Mouse (Mus musculus): ENCODE measurements at regions not wholly inside any gene's neighbourhood (a gene's known extent, or its start where the extent isn't known, plus 50 kb on each side); places are given as distances from the start of the nearest gene placed in this dataset.

DNA sequence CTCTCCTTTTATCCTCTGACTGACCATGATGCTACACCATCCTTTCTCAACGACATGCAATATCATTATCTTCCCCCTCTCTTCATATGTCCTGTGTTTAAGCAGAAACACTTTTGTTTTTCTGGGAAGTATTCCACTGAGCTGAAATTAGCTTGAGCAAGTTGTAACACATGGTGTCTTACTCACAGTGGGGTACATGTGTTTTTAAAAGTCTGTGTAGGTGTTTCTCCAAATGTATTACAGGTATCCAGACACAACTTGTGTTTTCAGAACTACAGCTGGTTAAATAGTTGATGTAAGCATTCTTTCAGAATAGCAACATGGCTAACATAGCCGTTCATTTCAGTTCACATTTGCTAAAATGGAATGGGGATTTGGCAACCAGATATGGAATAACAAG, 172.8 kb upstream of the Gm10295 start:
- no peak overlapping the region for H3K9ac ChIP-seq (ENCODE audit: low read depth, low read length)
- DNase-seq (ENCODE audit: low spot score) (no peak), ATAC-seq (ENCODE audit: low FRiP score) (no peak)
- 85% methylated on average over 2 of the region's 2 CpGs for WGBS
- H3K36me3 ChIP-seq (ENCODE audit: control insufficient read depth, insufficient read depth, low read length), result no peaks in the 10 kb centered on the region
- H3K4me1 ChIP-seq (replicated peaks; ENCODE audit: control insufficient read depth, insufficient read depth, low read length), result no peaks in the 10 kb centered on the region
- no peaks in the 10 kb centered on the region for H3K27me3 ChIP-seq (ENCODE audit: control insufficient read depth, insufficient read depth, low read length)
- H3K27ac ChIP-seq (ENCODE audit: low read depth, low read length), result no peak overlapping the region
- H3K4me3 ChIP-seq (ENCODE audit: low read depth, low read length), result no peak overlapping the region
- H3K9me3 ChIP-seq (ENCODE audit: control insufficient read depth, low read length), result no peaks in the 10 kb centered on the region
- no peak overlapping the region for H3K4me2 ChIP-seq (replicated peaks; ENCODE audit: low read depth, low read length)

DNA sequence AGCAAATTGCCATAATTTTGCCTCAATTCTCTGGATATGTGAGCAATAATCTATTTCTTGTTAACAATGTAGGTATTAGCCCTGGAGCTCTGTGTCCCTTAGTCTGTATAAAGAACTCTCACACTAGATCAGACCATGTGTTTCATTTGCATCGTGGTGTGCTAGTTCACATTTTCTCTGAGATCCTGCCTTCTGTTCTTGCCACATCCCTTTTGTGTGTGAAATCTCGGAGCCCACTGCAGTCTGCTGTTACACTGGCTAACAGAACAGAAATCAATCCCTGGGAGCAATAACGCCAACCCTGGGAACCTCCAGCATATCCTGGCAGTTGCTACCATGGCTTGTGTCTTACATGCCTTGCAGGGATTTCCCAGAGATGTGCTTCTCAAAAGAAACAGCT, 156.1 kb upstream of the Gm10295 start:
- Histone ChIP-seq H3K27me3 (ENCODE audit: control insufficient read depth, insufficient read depth, low read length) (no peaks in the 10 kb centered on the region), H3K4me2 (replicated peaks; ENCODE audit: low read depth, low read length) (no peak overlapping the region), H3K4me1 (replicated peaks; ENCODE audit: control insufficient read depth, insufficient read depth, low read length) (no peaks in the 10 kb centered on the region), H3K4me3 (ENCODE audit: low read depth, low read length) (no peak overlapping the region), H3K27ac (ENCODE audit: low read depth, low read length) (no peak overlapping the region), H3K36me3 (ENCODE audit: control insufficient read depth, insufficient read depth, low read length) (no peaks in the 10 kb centered on the region), H3K9ac (ENCODE audit: low read depth, low read length) (no peak overlapping the region), H3K9me3 (ENCODE audit: control insufficient read depth, low read length) (no peaks in the 10 kb centered on the region)
- ATAC-seq (ENCODE audit: low FRiP score) (no peak), DNase-seq (ENCODE audit: low spot score) (no peak)
- 69% methylated on average over 3 of the region's 3 CpGs for WGBS

DNA sequence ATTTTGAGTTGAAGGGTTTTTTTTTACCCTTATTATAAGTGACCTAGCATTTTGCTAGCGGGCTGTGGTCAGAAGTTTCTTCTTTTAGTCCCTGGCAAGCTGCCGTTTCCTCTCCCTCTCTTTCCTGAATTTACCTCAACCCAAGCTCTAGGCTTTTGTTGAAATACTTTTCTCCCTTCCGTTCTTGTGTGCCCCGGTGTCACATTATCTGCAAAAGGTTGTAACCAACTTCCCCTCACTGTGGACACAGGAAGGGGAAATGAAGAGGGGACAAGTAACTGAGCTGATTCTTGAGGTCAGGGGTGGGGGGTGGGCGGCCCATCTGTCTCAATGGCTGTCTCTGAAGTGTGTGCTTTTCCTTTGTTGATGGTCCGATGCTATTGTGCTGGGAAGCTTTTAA, 149.4 kb upstream of the Gm10295 start:
- Histone ChIP-seq H3K9me3 (ENCODE audit: control insufficient read depth, low read length) (no peaks in the 10 kb centered on the region), H3K4me2 (replicated peaks; ENCODE audit: low read depth, low read length) (no peak overlapping the region), H3K4me1 (replicated peaks; ENCODE audit: control insufficient read depth, insufficient read depth, low read length) (no peaks in the 10 kb centered on the region), H3K9ac (ENCODE audit: low read depth, low read length) (no peak overlapping the region), H3K4me3 (ENCODE audit: low read depth, low read length) (no peak overlapping the region), H3K36me3 (ENCODE audit: control insufficient read depth, insufficient read depth, low read length) (no peaks in the 10 kb centered on the region), H3K27ac (ENCODE audit: low read depth, low read length) (no peak overlapping the region), H3K27me3 (ENCODE audit: control insufficient read depth, insufficient read depth, low read length) (no peaks in the 10 kb centered on the region)
- DNase-seq (ENCODE audit: low spot score) (peak; percentile 2), ATAC-seq (ENCODE audit: low FRiP score) (no peak)
- WGBS, result 39% methylated on average over 6 of the region's 6 CpGs

DNA sequence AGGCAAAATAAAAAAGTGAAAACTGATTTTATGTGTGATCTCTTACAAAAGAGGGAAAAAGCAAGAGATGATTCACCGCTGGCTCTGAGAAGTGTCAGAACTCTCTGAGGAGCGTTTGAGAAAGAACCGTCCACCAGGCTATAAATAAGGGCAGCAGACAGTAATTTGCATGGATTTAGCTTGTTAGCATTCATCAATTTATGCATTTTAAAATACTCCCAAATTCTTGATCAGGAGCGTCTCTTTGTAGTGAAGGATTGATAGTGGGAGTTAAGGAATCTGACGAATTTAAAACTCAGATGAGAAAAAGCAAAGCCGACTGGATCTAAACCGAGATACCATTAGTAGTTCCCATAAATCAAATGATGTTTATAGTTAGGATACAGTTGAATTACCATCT, 146.8 kb upstream of the Gm10295 start:
- Histone ChIP-seq H3K9me3 (ENCODE audit: control insufficient read depth, low read length) (no peaks in the 10 kb centered on the region), H3K36me3 (ENCODE audit: control insufficient read depth, insufficient read depth, low read length) (no peaks in the 10 kb centered on the region), H3K4me1 (replicated peaks; ENCODE audit: control insufficient read depth, insufficient read depth, low read length) (no peaks in the 10 kb centered on the region), H3K27ac (ENCODE audit: low read depth, low read length) (no peak overlapping the region), H3K27me3 (ENCODE audit: control insufficient read depth, insufficient read depth, low read length) (no peaks in the 10 kb centered on the region), H3K9ac (ENCODE audit: low read depth, low read length) (no peak overlapping the region), H3K4me2 (replicated peaks; ENCODE audit: low read depth, low read length) (no peak overlapping the region), H3K4me3 (ENCODE audit: low read depth, low read length) (no peak overlapping the region)
- no peak for ATAC-seq (ENCODE audit: low FRiP score)
- no peak for DNase-seq (ENCODE audit: low spot score)
- 91% methylated on average over 7 of the region's 7 CpGs for WGBS

DNA sequence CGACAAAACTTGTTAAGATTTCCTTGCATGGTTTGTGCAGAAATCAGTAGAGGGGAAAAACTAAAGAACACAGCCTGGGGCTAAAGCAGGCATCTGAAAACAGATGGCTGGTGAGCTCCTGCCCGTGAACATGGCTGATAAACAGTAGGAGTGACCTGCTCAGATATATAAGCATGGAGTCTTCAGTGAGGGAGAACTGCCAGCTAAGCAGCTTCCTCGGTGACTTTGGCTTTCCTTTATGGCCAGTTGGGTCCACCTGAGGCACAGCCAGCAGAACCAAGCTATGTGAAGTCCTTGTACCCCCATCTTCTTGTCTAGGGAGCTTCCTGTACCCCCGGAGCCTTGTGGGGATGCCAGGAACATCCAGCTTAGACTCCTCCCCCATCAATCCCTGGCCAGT, 139.8 kb upstream of the Gm10295 start:
- Histone ChIP-seq H3K9me3 (ENCODE audit: control insufficient read depth, low read length) (no peaks in the 10 kb centered on the region), H3K4me1 (replicated peaks; ENCODE audit: control insufficient read depth, insufficient read depth, low read length) (no peaks in the 10 kb centered on the region), H3K27ac (ENCODE audit: low read depth, low read length) (no peak overlapping the region), H3K9ac (ENCODE audit: low read depth, low read length) (no peak overlapping the region), H3K27me3 (ENCODE audit: control insufficient read depth, insufficient read depth, low read length) (no peaks in the 10 kb centered on the region), H3K36me3 (ENCODE audit: control insufficient read depth, insufficient read depth, low read length) (no peaks in the 10 kb centered on the region), H3K4me2 (replicated peaks; ENCODE audit: low read depth, low read length) (no peak overlapping the region), H3K4me3 (ENCODE audit: low read depth, low read length) (no peak overlapping the region)
- ATAC-seq (ENCODE audit: low FRiP score) (no peak), DNase-seq (ENCODE audit: low spot score) (no peak)
- 78% methylated on average over 4 of the region's 4 CpGs for WGBS

DNA sequence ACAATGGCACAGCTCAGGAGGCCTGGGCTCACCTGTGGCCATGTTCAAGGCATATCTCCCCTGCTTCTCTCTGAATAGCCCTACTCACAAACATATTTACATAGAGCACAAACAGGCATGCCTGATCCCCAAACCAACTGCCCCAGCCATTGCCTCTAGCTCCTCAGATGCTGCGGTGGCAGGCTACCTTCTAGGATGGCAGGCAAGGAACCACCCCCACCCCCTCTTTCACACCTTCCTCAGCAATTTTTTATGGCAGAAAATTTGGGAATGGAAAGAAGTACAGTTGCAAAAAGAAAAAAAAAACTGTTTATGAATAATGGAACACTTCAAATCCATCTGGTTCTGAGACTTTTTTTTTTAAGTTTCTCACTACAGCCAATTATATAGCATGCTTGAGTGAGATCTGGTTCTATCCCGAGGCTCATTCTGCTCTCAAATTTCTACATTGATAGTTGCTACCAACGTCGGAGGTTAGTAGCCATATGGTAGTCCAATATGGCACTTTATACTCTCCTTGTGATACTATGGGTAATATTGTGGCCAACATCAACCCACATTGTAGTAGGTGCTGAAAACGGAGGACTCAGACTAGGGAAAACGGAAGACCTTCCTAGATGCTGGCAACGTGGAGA, 136.8 kb upstream of the Gm10295 start:
- Histone ChIP-seq H3K4me1 (replicated peaks; ENCODE audit: control insufficient read depth, insufficient read depth, low read length) (no peaks in the 10 kb centered on the region), H3K4me3 (ENCODE audit: low read depth, low read length) (no peak overlapping the region), H3K4me2 (replicated peaks; ENCODE audit: low read depth, low read length) (no peak overlapping the region), H3K27me3 (ENCODE audit: control insufficient read depth, insufficient read depth, low read length) (no peaks in the 10 kb centered on the region), H3K9ac (ENCODE audit: low read depth, low read length) (no peak overlapping the region), H3K9me3 (ENCODE audit: control insufficient read depth, low read length) (no peaks in the 10 kb centered on the region), H3K27ac (ENCODE audit: low read depth, low read length) (no peak overlapping the region), H3K36me3 (ENCODE audit: control insufficient read depth, insufficient read depth, low read length) (no peaks in the 10 kb centered on the region)
- ATAC-seq (ENCODE audit: low FRiP score) (no peak), DNase-seq (ENCODE audit: low spot score) (no peak)
- 90% methylated on average over 7 of the region's 7 CpGs for whole genome bisulfite sequencing

DNA sequence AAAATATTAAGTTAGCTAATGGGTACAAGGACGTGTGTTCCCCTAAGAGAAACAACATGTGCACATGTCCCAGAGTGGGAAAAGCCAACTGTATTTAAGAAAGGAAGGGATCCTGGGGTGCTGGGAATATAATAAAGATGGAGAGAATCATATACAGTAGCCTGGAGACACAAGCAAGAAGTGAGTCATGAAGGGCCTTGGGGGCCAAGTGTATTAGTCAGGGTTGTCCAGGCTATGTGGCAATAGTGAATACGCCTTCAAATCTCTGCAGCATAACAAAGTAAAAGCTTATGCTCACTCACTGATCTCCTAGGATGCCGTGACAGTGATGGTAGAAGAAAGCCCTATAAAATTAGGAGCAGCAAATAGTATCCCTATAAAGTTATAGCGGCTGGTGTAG, 124.1 kb upstream of the Gm10295 start:
- Histone ChIP-seq H3K27ac (ENCODE audit: low read depth, low read length) (no peak overlapping the region), H3K36me3 (ENCODE audit: control insufficient read depth, insufficient read depth, low read length) (no peaks in the 10 kb centered on the region), H3K4me3 (ENCODE audit: low read depth, low read length) (no peak overlapping the region), H3K9ac (ENCODE audit: low read depth, low read length) (no peak overlapping the region), H3K9me3 (ENCODE audit: control insufficient read depth, low read length) (no peaks in the 10 kb centered on the region), H3K27me3 (ENCODE audit: control insufficient read depth, insufficient read depth, low read length) (no peaks in the 10 kb centered on the region), H3K4me1 (replicated peaks; ENCODE audit: control insufficient read depth, insufficient read depth, low read length) (no peaks in the 10 kb centered on the region), H3K4me2 (replicated peaks; ENCODE audit: low read depth, low read length) (no peak overlapping the region)
- 85% methylated on average over 4 of the region's 4 CpGs for WGBS
- ATAC-seq (ENCODE audit: low FRiP score) (no peak), DNase-seq (ENCODE audit: low spot score) (no peak)

DNA sequence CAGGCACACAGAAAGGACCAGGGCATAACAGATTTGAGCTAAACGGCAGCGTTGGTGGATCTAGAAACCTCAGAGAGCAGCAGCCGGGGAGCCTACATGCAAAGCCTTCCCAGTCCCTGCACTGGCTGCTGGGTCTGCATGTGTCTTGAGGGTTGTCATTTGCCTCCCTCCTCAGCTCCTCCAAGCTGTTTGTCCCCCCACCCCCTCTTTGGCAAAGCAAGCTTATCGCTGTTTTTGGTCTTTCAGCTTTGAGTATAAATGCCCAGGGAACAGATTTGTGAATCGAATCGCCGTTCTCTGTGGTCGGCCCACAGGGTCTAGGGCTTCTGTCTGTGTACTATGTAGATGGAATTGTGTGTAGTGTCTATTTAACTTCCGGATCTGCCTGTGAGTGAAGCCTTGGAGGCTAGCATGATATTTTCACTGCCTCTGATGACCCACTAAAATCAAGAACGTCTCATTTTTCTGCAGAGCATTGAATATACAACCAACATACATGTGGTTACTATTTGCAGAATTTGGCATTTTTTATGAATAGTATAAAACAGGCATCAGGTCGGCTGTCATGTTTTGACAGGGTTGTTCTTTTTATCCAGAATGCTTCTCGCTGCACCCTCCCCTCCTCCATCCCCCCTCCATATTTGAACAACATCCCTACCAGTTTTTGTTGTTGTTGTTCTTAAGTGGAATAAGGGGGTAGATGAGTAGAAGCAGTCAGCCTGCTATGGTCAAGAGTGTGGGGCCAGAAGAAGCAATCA, 121.3 kb upstream of the Gm10295 start:
- H3K4me3 ChIP-seq (ENCODE audit: low read depth, low read length), result no peak overlapping the region
- H3K4me1 ChIP-seq (replicated peaks; ENCODE audit: control insufficient read depth, insufficient read depth, low read length), result no peaks in the 10 kb centered on the region
- no peak overlapping the region for H3K4me2 ChIP-seq (replicated peaks; ENCODE audit: low read depth, low read length)
- H3K36me3 ChIP-seq (ENCODE audit: control insufficient read depth, insufficient read depth, low read length), result no peaks in the 10 kb centered on the region
- ATAC-seq (ENCODE audit: low FRiP score), result no peak
- peak; percentile 18 for DNase-seq (ENCODE audit: low spot score)
- WGBS, result 85% methylated on average over 12 of the region's 12 CpGs
- no peaks in the 10 kb centered on the region for H3K9me3 ChIP-seq (ENCODE audit: control insufficient read depth, low read length)
- no peak overlapping the region for H3K9ac ChIP-seq (ENCODE audit: low read depth, low read length)
- no peaks in the 10 kb centered on the region for H3K27me3 ChIP-seq (ENCODE audit: control insufficient read depth, insufficient read depth, low read length)
- H3K27ac ChIP-seq (ENCODE audit: low read depth, low read length), result no peak overlapping the region
